Mouse (Mus musculus): Measurements from ENCODE around the gene Mis12. TPM values are rescaled to one million over a fixed set of nuclear protein-coding genes. Genes with fewer than 3 reads are reported as not detected.

The Mis12 gene
- polyA plus RNA-seq, 1 experiment, result 29.4 TPM

DNA sequence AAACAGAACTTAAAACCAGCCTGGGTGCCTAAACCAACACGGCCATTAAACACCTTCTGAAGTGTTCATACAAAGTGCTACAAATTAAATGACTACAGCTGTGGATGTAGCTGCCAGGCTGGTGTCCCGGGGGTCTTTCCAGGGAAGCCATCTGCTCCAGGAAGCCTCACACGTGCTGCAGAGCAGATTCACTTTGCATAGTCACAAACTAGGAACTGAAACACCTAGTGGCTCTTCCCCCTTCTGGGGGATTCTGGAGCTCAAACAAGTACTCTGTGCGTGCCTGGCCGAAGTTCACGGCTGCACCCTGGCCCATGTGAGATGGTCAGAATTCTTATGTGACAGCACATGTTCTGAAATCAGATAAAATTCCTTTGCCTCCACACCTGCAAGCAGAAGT, 39.2 kb upstream of the Mis12 start:
- peaks cover 1% of the 10 kb centered on the region; the same call in 1 of the 2 replicates for H3K4me1 ChIP-seq (ENCODE audit: control insufficient read depth, insufficient read depth, low read length)
- no peak overlapping the region for H3K27ac ChIP-seq (ENCODE audit: control insufficient read depth, insufficient read depth, low read depth, low read length, poor library complexity)
- no peak for TF ChIP-seq CTCF (IDR thresholded peaks at IDR 0.05; ENCODE audit: control insufficient read depth, insufficient read depth, low read length)
- no peak for TF ChIP-seq POLR2A (IDR thresholded peaks at IDR 0.05; ENCODE audit: borderline replicate concordance, control insufficient read depth, low read depth, low read length)
- WGBS, result 80% methylated on average over 6 of the region's 6 CpGs
- H3K4me3 ChIP-seq (replicated peaks; ENCODE audit: control insufficient read depth, low read depth, low read length), result no peak overlapping the region

DNA sequence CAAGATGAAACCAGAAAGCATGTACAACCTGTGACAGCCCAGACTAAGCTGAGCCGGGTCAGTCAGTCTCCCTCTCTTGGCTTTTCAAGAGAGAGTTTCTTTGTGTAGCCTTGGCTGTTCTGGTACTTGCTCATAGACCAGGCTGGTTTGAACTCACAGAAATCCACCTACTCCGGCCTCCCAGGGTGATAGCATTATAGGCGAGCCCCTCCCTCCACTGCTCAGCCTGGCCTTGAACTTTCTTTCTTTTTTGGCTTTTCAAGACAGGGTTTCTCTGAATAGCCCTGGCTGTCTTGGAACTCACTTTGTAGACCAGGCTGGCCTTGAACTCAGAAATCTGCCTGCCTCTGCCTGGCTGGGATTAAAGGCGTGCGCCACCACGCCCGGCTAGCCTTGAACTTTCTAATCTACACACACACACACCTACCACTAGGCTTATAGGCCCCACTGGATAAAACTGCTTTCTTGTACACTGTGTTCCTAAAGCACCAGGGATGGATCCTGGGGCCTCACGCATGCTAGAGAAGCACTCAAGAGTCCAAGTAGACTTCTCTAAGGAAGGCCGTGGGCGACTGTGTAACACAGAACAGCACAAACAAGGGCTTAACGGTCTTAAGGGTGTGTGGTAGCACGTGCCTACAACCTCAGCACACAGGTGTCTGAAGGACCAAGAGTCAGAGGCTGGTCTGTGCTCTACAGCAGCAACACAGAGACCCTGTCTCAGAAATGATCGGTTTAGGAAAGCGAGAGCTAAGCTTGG, 38.5 kb upstream of the Mis12 start:
- TF ChIP-seq CTCF (IDR thresholded peaks at IDR 0.05; ENCODE audit: control insufficient read depth, insufficient read depth, low read length), result no peak
- TF ChIP-seq POLR2A (IDR thresholded peaks at IDR 0.05; ENCODE audit: borderline replicate concordance, control insufficient read depth, low read depth, low read length), result no peak
- no peak overlapping the region for H3K27ac ChIP-seq (ENCODE audit: control insufficient read depth, insufficient read depth, low read depth, low read length, poor library complexity)
- 82% methylated on average over 14 of the region's 14 CpGs for WGBS
- H3K4me3 ChIP-seq (replicated peaks; ENCODE audit: control insufficient read depth, low read depth, low read length), result no peak overlapping the region
- H3K4me1 ChIP-seq (ENCODE audit: control insufficient read depth, insufficient read depth, low read length), result peaks cover 1% of the 10 kb centered on the region; the same call in 1 of the 2 replicates

DNA sequence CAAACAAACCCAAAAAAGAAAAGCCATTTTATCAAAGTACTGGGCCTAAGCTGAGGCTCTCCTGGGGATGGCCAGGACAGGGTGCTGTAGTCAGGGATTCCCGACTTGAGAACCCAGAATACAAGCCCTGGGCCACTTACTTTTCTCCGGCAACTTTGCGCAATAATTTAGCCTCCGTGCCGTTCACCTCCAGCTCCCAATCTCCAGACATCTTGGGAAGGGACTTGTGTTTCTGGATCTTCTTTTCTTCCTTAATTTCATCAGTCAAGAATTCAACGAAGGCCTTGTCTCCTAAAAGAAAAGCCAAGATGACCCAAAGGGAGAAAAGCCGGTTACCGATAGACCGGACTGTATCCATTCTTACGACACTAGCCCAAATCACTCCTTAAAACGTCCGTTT, 37.4 kb upstream of the Mis12 start:
- WGBS, result 3% methylated on average over 12 of the region's 12 CpGs
- no peak overlapping the region for H3K27ac ChIP-seq (ENCODE audit: control insufficient read depth, insufficient read depth, low read depth, low read length, poor library complexity)

DNA sequence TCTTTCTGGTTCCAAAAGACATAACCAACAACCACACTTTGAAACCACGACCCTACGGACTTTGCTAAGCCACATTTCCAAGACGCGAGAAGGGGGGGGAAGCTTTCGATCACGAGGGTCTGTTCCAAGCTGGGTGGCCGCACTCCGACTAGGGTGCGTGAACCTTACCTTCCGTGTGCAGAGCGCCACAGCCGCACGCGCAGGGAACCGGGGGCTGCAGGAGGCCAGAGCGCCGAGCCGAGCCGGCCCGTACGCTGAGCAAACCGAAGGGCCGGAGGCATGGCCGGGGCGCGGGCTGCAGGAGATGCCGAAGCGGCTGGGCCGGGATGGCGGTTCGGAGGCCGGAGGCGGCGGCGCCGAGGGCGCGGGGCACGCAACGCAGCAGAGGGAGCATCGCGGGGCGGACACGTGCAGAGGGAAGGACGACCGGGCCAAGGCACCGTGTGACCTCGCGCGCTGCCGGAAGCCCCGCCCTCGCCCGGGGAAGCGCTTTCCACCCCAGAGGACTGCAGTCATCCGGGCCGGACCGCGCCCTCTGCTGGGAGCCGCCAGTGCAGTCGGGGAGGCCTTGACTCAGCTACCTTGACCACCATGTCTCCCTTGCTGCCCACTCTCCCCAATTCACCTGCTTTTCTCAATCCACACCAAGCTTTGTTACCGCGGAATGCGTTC, 36.7 kb upstream of the Mis12 start, which contains the start of gene C1qbp:
C1qbp (minus strand) TSS at position 470 of the 672 bp plus-strand sequence.
- TF ChIP-seq POLR2A (IDR thresholded peaks at IDR 0.05; ENCODE audit: borderline replicate concordance, control insufficient read depth, low read depth, low read length) (peak; percentile 57; the same call in 1 of the 2 replicates), CTCF (IDR thresholded peaks at IDR 0.05; ENCODE audit: control insufficient read depth, insufficient read depth, low read length) (peak; percentile 93)
- Histone ChIP-seq H3K27ac (ENCODE audit: control insufficient read depth, insufficient read depth, low read depth, low read length, poor library complexity) (no peak within 1 kb of the TSS), H3K4me1 (ENCODE audit: control insufficient read depth, insufficient read depth, low read length) (peaks cover 1% of the 10 kb centered on the region; the same call in 1 of the 2 replicates), H3K4me3 (replicated peaks; ENCODE audit: control insufficient read depth, low read depth, low read length) (peak within 1 kb of the TSS; percentile 77)
- under 1% methylated on average over 64 of the region's 64 CpGs for WGBS

More for the DNA sequence above, 37.4 kb upstream of the Mis12 start:
- Histone ChIP-seq H3K4me1 (ENCODE audit: control insufficient read depth, insufficient read depth, low read length) (peaks cover 1% of the 10 kb centered on the region; the same call in 1 of the 2 replicates), H3K4me3 (replicated peaks; ENCODE audit: control insufficient read depth, low read depth, low read length) (peak overlapping the region; percentile 77)
- TF ChIP-seq CTCF (IDR thresholded peaks at IDR 0.05; ENCODE audit: control insufficient read depth, insufficient read depth, low read length) (no peak), POLR2A (IDR thresholded peaks at IDR 0.05; ENCODE audit: borderline replicate concordance, control insufficient read depth, low read depth, low read length) (no peak)

DNA sequence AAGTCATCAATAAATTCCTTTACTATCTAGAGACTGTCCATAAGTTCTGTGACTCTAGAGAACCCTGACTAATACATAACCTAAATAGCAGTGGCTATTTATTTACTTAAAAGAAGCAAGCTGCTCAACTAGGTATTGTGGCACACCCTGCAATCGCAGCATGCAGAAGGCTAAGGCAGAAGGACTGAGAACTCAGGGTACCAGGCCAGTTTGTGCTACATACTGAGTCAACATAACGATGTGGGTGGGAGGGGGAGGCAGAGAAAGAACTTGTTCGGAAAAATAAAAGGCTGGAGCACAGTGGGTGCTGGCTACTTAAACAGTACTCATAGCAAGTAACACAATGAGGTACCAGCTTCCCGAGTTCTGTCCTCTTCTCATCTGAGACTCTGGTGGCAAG, 18.2 kb upstream of the Mis12 start:
- WGBS, result 91% methylated on average over 4 of the region's 4 CpGs
- no peak for TF ChIP-seq CTCF (IDR thresholded peaks at IDR 0.05; ENCODE audit: control insufficient read depth, insufficient read depth, low read length)
- no peak for TF ChIP-seq POLR2A (IDR thresholded peaks at IDR 0.05; ENCODE audit: borderline replicate concordance, control insufficient read depth, low read depth, low read length)
- H3K4me1 ChIP-seq (ENCODE audit: control insufficient read depth, insufficient read depth, low read length), result peaks cover 1% of the 10 kb centered on the region; the same call in 1 of the 2 replicates

DNA sequence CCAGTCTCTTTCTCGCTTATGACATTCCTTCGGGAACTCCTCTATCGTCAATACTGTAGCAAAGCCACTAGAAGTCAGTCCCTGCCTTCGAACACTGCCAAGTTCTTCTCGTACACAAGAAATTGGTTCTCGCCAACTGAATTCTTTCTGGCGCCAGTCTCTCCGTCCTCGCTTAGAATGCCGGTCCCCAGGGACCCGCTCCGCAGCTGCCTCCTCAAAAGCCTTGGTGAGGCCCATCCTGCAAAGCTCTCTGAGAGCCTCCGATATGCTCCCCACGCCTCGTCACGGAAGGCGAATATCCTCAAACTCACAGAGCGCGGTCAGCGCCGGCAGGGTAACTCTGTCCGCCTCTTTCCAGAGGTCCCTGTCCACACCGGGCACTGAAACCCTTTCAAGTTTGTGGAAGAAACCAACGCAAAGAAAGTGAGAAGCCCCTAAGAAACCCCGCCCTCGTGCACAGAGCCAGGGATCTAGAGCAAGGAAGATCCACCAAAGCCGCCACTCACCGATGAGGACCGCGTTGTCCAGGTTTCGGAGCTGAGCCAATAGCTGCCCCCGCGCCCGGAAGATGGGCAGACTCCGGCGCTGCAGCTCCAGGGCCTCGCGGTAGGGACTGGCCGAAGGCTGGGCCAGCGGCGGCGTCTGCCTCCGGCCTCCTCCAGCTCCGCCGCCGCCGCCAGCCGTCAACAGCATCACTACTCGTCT, 15.6 kb upstream of the Mis12 start:
- H3K27ac ChIP-seq (ENCODE audit: control insufficient read depth, insufficient read depth, low read depth, low read length, poor library complexity), result peak overlapping the region; percentile 50

More for the DNA sequence above, 18.2 kb upstream of the Mis12 start:
- Histone ChIP-seq H3K4me3 (replicated peaks; ENCODE audit: control insufficient read depth, low read depth, low read length) (no peak overlapping the region), H3K27ac (ENCODE audit: control insufficient read depth, insufficient read depth, low read depth, low read length, poor library complexity) (no peak overlapping the region)

DNA sequence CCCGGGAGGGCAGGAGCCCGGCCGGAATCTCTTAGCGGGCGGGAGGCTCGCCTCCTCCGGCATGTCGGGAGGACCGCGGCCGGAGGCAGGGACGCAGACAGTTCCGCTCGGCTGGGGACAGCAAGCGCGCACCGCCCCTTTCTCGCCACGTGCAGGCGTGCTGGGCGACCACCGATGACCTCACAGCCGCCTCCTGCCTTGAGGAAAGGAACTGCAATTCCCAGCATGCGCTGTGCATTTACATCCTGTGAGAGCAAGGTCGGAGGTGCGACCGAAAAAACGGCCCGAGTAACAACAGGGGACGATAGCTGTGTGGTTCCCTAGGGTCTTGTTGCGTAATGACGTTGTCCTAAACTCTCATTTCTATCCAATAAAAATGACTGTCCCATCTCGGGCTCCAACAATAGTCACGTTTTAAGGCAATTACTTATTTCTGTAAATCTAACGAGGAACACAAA, 15.1 kb upstream of the Mis12 start, which contains the start of gene Dhx33:
Dhx33 (minus strand) TSS at position 122 of the 458 bp plus-strand sequence.
- TF ChIP-seq CTCF (IDR thresholded peaks at IDR 0.05; ENCODE audit: control insufficient read depth, insufficient read depth, low read length) (0 out of 2 replicates have a peak, but pooled peaks have one; percentile 20), POLR2A (IDR thresholded peaks at IDR 0.05; ENCODE audit: borderline replicate concordance, control insufficient read depth, low read depth, low read length) (no peak)
- peak within 1 kb of the TSS; percentile 86 for H3K4me3 ChIP-seq (replicated peaks; ENCODE audit: control insufficient read depth, low read depth, low read length)
- peak within 1 kb of the TSS; percentile 50 for H3K27ac ChIP-seq (ENCODE audit: control insufficient read depth, insufficient read depth, low read depth, low read length, poor library complexity)
- WGBS, result under 1% methylated on average over 35 of the region's 35 CpGs
- H3K4me1 ChIP-seq (ENCODE audit: control insufficient read depth, insufficient read depth, low read length), result peaks cover 1% of the 10 kb centered on the region; the same call in 1 of the 2 replicates

More for the DNA sequence above, 15.6 kb upstream of the Mis12 start:
- H3K4me3 ChIP-seq (replicated peaks; ENCODE audit: control insufficient read depth, low read depth, low read length), result peak overlapping the region; percentile 86
- WGBS, result under 1% methylated on average over 49 of the region's 49 CpGs
- no peak; the same call in 1 of the 2 replicates for TF ChIP-seq POLR2A (IDR thresholded peaks at IDR 0.05; ENCODE audit: borderline replicate concordance, control insufficient read depth, low read depth, low read length)
- TF ChIP-seq CTCF (IDR thresholded peaks at IDR 0.05; ENCODE audit: control insufficient read depth, insufficient read depth, low read length), result no peak
- peaks cover 1% of the 10 kb centered on the region; the same call in 1 of the 2 replicates for H3K4me1 ChIP-seq (ENCODE audit: control insufficient read depth, insufficient read depth, low read length)

Data from bone marrow, adult 2 months (tissue).